Comparison of ENCODE assay signal across 11 mouse cellular contexts in genomic region chr4:129222019-129222925, GRCm38 (mm10). TPM values are rescaled to one million over a fixed set of nuclear protein-coding genes. Genes with fewer than 3 reads are reported as not detected.
DNase-seq lines count a peak whose midpoint lies in the region; ATAC-seq and TF ChIP-seq lines count a peak whose summit lies in the region.
"Had no signal": no experiment of that assay in that cellular context is flagged by ENCODE, and none has a peak within 500 bp of the region (broad histone marks: within the 10 kb centered on the region; RNA-seq: fewer than 3 reads in every experiment).

No protein-coding gene starts in this region.

- no peaks in the 10 kb centered on the region for H3K79me2 ChIP-seq in heart, adult 2 months (replicated peaks; ENCODE audit: control insufficient read depth, insufficient read depth, low read length)

- 59% methylated on average over 31 of the region's 31 CpGs for WGBS in heart, adult 2 months
- 42% methylated on average over 31 of the region's 31 CpGs for whole genome bisulfite sequencing in heart, embryonic 11.5 days (ENCODE audit: insufficient replicate concordance)
- 78% methylated on average over 31 of the region's 31 CpGs for WGBS in intestine, embryonic 15.5 days
- WGBS in kidney, embryonic 15.5 days, result 85% methylated on average over 31 of the region's 31 CpGs

- H3K4me3 ChIP-seq in heart, adult 2 months, result no peak overlapping the region
- no peak overlapping the region for H3K4me3 ChIP-seq in heart, embryonic 11.5 days (ENCODE audit: low read depth, low read length)
- H3K4me3 ChIP-seq in intestine, embryonic 15.5 days (replicated peaks), result no peak overlapping the region
- no peak overlapping the region for H3K4me3 ChIP-seq in kidney, embryonic 15.5 days (replicated peaks)

- no peaks in the 10 kb centered on the region for H3K9me3 ChIP-seq in heart, embryonic 11.5 days (replicated peaks; ENCODE audit: control insufficient read depth, low read length)
- no peaks in the 10 kb centered on the region for H3K9me3 ChIP-seq in intestine, embryonic 15.5 days
- H3K9me3 ChIP-seq in kidney, embryonic 15.5 days (replicated peaks), result no peaks in the 10 kb centered on the region

- no peak for ATAC-seq in heart, embryonic 11.5 days (replicated peaks; ENCODE audit: insufficient number of reproducible peaks, low FRiP score, low TSS enrichment)
- ATAC-seq in intestine, embryonic 15.5 days, result no peak
- ATAC-seq in kidney, embryonic 15.5 days (replicated peaks; ENCODE audit: low FRiP score), result no peak
- ATAC-seq: intestine, postnatal 0 days; liver, postnatal 0 days had no signal

- no peak overlapping the region for H3K4me2 ChIP-seq in heart, embryonic 11.5 days
- no peak overlapping the region for H3K4me2 ChIP-seq in intestine, embryonic 15.5 days (replicated peaks)
- H3K4me2 ChIP-seq in kidney, embryonic 15.5 days, result no peak overlapping the region

- no peak overlapping the region for H3K27ac ChIP-seq in heart, adult 2 months
- H3K27ac ChIP-seq in heart, embryonic 11.5 days (ENCODE audit: low read depth, low read length), result no peak overlapping the region
- H3K27ac ChIP-seq in intestine, embryonic 15.5 days, result no peak overlapping the region
- H3K27ac ChIP-seq in kidney, embryonic 15.5 days, result no peak overlapping the region

- H3K27me3 ChIP-seq in heart, adult 2 months (ENCODE audit: control insufficient read depth, insufficient read depth, low read length), result peaks cover 6% of the 10 kb centered on the region
- H3K27me3 ChIP-seq in heart, embryonic 11.5 days (ENCODE audit: control insufficient read depth, insufficient read depth, low read length), result peaks cover 80% of the 10 kb centered on the region
- no peaks in the 10 kb centered on the region for H3K27me3 ChIP-seq in intestine, embryonic 15.5 days (replicated peaks)
- H3K27me3 ChIP-seq in kidney, embryonic 15.5 days, result peaks cover 4% of the 10 kb centered on the region; the same call in 1 of the 2 replicates

- intact Hi-C loops in heart, adult 2 months (cut with DNase I), result no loop called here

- peak; percentile 47 for DNase-seq in adrenal gland, adult 2 months
- no peak for DNase-seq in adrenal gland, postnatal 25 days
- DNase-seq in heart, adult 2 months, result peak; percentile 62
- DNase-seq in ovary, postnatal 36 days (ENCODE audit: low spot score), result peak; percentile 47
- DNase-seq in ovary, postnatal 14 days (ENCODE audit: low spot score), result no peak
- DNase-seq: liver, postnatal 0 days; right cerebral cortex, postnatal 14 days had no signal

- TF ChIP-seq EP300 in heart, adult 2 months (IDR thresholded peaks at IDR 0.05; ENCODE audit: insufficient read depth, low read depth, low read length), result no peak

- no peaks in the 10 kb centered on the region for H3K4me1 ChIP-seq in heart, adult 2 months (ENCODE audit: control insufficient read depth, insufficient read depth, low read length)
- H3K4me1 ChIP-seq in heart, embryonic 11.5 days (ENCODE audit: control insufficient read depth, insufficient read depth, low read length), result peaks cover 19% of the 10 kb centered on the region
- H3K4me1 ChIP-seq in intestine, embryonic 15.5 days (replicated peaks), result peaks cover 20% of the 10 kb centered on the region
- peaks cover 44% of the 10 kb centered on the region for H3K4me1 ChIP-seq in kidney, embryonic 15.5 days

- no peaks in the 10 kb centered on the region for H3K36me3 ChIP-seq in heart, adult 2 months (ENCODE audit: control insufficient read depth, insufficient read depth, low read length)
- H3K36me3 ChIP-seq in heart, embryonic 11.5 days (ENCODE audit: control insufficient read depth, insufficient read depth, low read length), result peaks cover 15% of the 10 kb centered on the region
- H3K36me3 ChIP-seq in intestine, embryonic 15.5 days, result peaks cover 47% of the 10 kb centered on the region
- H3K36me3 ChIP-seq in kidney, embryonic 15.5 days, result peaks cover 85% of the 10 kb centered on the region

- TF ChIP-seq CTCF in heart, adult 2 months (IDR thresholded peaks at IDR 0.05), result no peak

- no peak overlapping the region for H3K9ac ChIP-seq in heart, adult 2 months (ENCODE audit: low read depth, low read length)
- H3K9ac ChIP-seq in heart, embryonic 11.5 days (ENCODE audit: low read depth, low read length), result no peak overlapping the region
- no peak overlapping the region for H3K9ac ChIP-seq in intestine, embryonic 15.5 days
- H3K9ac ChIP-seq in kidney, embryonic 15.5 days, result no peak overlapping the region
- H3K9ac ChIP-seq: liver, postnatal 0 days had no signal

- TF ChIP-seq POLR2A in heart, adult 2 months (IDR thresholded peaks at IDR 0.05; ENCODE audit: insufficient read depth, low read depth, low read length), result no peak

RNA-seq across cellular contexts. Expression of gene Yars, which starts 32.7 kb away (rescaled TPM):
- 10 to 100 TPM; 84.8 to 98.6 TPM for total RNA-seq in adrenal gland, adult 2 months (2021)
- 7.2 and 11.2 TPM in 2 replicates for polyA plus RNA-seq in adrenal gland, adult 2 months (2012; rRNA removed)
- 96.4 and 99.5 TPM in 2 replicates for total RNA-seq in adrenal gland, postnatal 25 days (2021)
- total RNA-seq in heart, adult 2 months (2021), result 10 to 100 TPM; 26.3 to 29.7 TPM
- 10.4 and 18.4 TPM in 2 replicates for polyA plus RNA-seq in heart, adult 2 months (2012; rRNA removed)
- polyA plus RNA-seq in heart, embryonic 11.5 days (2014; fragmentation: Nextera tagmentation; extraction: Ambion mirVana), result 54.9 and 55.4 TPM in 2 replicates
- 94.2 and 97.2 TPM in 2 replicates for polyA plus RNA-seq in intestine, embryonic 15.5 days (2015; fragmentation: Nextera tagmentation; extraction: Ambion mirVana)
- 81.3 and 87.4 TPM in 2 replicates for polyA plus RNA-seq in kidney, embryonic 15.5 days (2015; fragmentation: Nextera tagmentation; extraction: Ambion mirVana)

RNA-seq across cellular contexts. Expression of gene S100pbp, which starts 32.7 kb away (rescaled TPM):
- 10 to 100 TPM; 21.1 to 21.4 TPM for total RNA-seq in adrenal gland, adult 2 months (2021)
- polyA plus RNA-seq in adrenal gland, adult 2 months (2012; rRNA removed), result 6.4 and 7.5 TPM in 2 replicates
- total RNA-seq in adrenal gland, postnatal 25 days (2021), result 25.1 and 27.5 TPM in 2 replicates
- 10 to 100 TPM; 10.2 to 14.2 TPM for total RNA-seq in heart, adult 2 months (2021)
- polyA plus RNA-seq in heart, adult 2 months (2012; rRNA removed), result 6.6 and 13.3 TPM in 2 replicates
- 18.6 and 18.7 TPM in 2 replicates for polyA plus RNA-seq in heart, embryonic 11.5 days (2014; fragmentation: Nextera tagmentation; extraction: Ambion mirVana)
- polyA plus RNA-seq in intestine, embryonic 15.5 days (2015; fragmentation: Nextera tagmentation; extraction: Ambion mirVana), result 12.5 and 14.5 TPM in 2 replicates
- 24.3 and 25.9 TPM in 2 replicates for polyA plus RNA-seq in kidney, embryonic 15.5 days (2015; fragmentation: Nextera tagmentation; extraction: Ambion mirVana)

RNA-seq across cellular contexts. Expression of gene C77080, which starts 38.9 kb away (rescaled TPM):
- 10 to 100 TPM; 15.5 to 30.5 TPM for total RNA-seq in adrenal gland, adult 2 months (2021)
- polyA plus RNA-seq in adrenal gland, adult 2 months (2012; rRNA removed), result 20.4 and 21.3 TPM in 2 replicates
- 14.5 and 17.8 TPM in 2 replicates for total RNA-seq in adrenal gland, postnatal 25 days (2021)
- total RNA-seq in heart, adult 2 months (2021), result 1 to 10 TPM; 3.2 to 3.7 TPM
- 3.8 and 4.4 TPM in 2 replicates for polyA plus RNA-seq in heart, adult 2 months (2012; rRNA removed)
- 0.76 and 1.5 TPM in 2 replicates for polyA plus RNA-seq in heart, embryonic 11.5 days (2014; fragmentation: Nextera tagmentation; extraction: Ambion mirVana)
- 9.7 and 10.3 TPM in 2 replicates for polyA plus RNA-seq in intestine, embryonic 15.5 days (2015; fragmentation: Nextera tagmentation; extraction: Ambion mirVana)
- 8.3 and 9.1 TPM in 2 replicates for polyA plus RNA-seq in kidney, embryonic 15.5 days (2015; fragmentation: Nextera tagmentation; extraction: Ambion mirVana)

Comparison
In these comparisons a context has a peak if more than half of its experiments do, and no peak if none do; other contexts are left out.
1. DNase-seq: peak in adrenal gland, adult 2 months (single experiment), heart, adult 2 months (2 of 2) and ovary, postnatal 36 days (single experiment); none in adrenal gland, postnatal 25 days (single experiment) and ovary, postnatal 14 days (single experiment).